Mouse (Mus musculus) hindbrain, postnatal 0 days (tissue): ENCODE data around the gene Pias3. TPM values are rescaled to one million over a fixed set of nuclear protein-coding genes. Genes with fewer than 3 reads are reported as not detected.

Experiments
- ATAC-seq: fragments of 200-750 bp; cut with Nextera tagmentation; 2 replicates; pipeline ENCODE4 v1.8.0; 2017; ENCODE audit warnings: mild to moderate bottlenecking, moderate TSS enrichment, moderate library complexity
- DNase-seq: peaks from one replicate; pipeline ENCODE4 v3.0.0-alpha.2; 2015; ENCODE audit warnings: low spot score
- H3K27ac ChIP-seq: fragments of 300-500 bp; sonication (generic); 2 replicates; pipeline ENCODE4 v1.5.1; 2014; ENCODE audit warnings: mild to moderate bottlenecking
- H3K27me3 ChIP-seq: fragments of 300-500 bp; sonication (generic); 2 replicates; pipeline ENCODE4 v1.6.1; 2014; ENCODE audit warnings: low read length, mixed read lengths; ENCODE audit not compliant: insufficient read depth
- H3K36me3 ChIP-seq: fragments of 300-500 bp; sonication (generic); 2 replicates; pipeline ENCODE4 v1.6.1; 2014; ENCODE audit warnings: low read length, mixed read lengths; ENCODE audit not compliant: insufficient read depth
- H3K4me1 ChIP-seq: fragments of 300-500 bp; sonication (generic); 2 replicates; pipeline ENCODE4 v1.6.1; 2014; ENCODE audit warnings: antibody characterized with exemption, low read length, mixed read lengths; ENCODE audit not compliant: insufficient read depth
- H3K4me2 ChIP-seq: fragments of 300-500 bp; sonication (generic); 2 replicates; pipeline ENCODE4 v1.6.1; 2014; ENCODE audit warnings: low read depth, mild to moderate bottlenecking, low read length, moderate library complexity, mixed read lengths
- H3K4me3 ChIP-seq: fragments of 300-500 bp; sonication (generic); 2 replicates; pipeline ENCODE4 v1.5.1; 2014; ENCODE audit warnings: low read length
- H3K9ac ChIP-seq: fragments of 300-500 bp; sonication (generic); replicated peaks from 2 replicates; pipeline ENCODE4 v1.6.1; 2014; ENCODE audit warnings: mild to moderate bottlenecking, low read length, moderate library complexity, mixed read lengths
- H3K9me3 ChIP-seq: fragments of 300-500 bp; sonication (generic); 2 replicates; pipeline ENCODE4 v1.6.1; 2016; ENCODE audit warnings: low read length, mixed read lengths
- CTCF ChIP-seq: IDR thresholded peaks from 2 replicates; pipeline ENCODE4 v1.5.1; 2016; ENCODE audit warnings: antibody characterized with exemption, control low read depth, low read depth
- WGBS: fragments of 180-500 bp; shearing (Covaris S2); extraction: QIAGEN DNeasy Blood & Tissue Kit; methylation state at CpG from one replicate; pipeline ENCODE4 v1.1.7; 2014; 5-methylcytosine and 5-hydroxymethylcytosine counted together
- polyA plus RNA-seq: library from polyadenylated mRNA; unstranded; fragments of >200 nt; fragmentation: Nextera tagmentation; extraction: Ambion mirVana; gene quantifications from 2 replicates; pipeline ENCODE4 v1.2.1, GENCODE M21; 2015
- total RNA-seq: library from RNA; depleted of rRNA; stranded (reverse); fragments of >200 nt; gene quantifications from 2 replicates; pipeline ENCODE4 v1.2.3, GENCODE M21; 2014

Gene Pias3
- total and polyA plus RNA-seq, 2 experiments from 2014 or later = 41.3 to 46.1 TPM

DNA sequence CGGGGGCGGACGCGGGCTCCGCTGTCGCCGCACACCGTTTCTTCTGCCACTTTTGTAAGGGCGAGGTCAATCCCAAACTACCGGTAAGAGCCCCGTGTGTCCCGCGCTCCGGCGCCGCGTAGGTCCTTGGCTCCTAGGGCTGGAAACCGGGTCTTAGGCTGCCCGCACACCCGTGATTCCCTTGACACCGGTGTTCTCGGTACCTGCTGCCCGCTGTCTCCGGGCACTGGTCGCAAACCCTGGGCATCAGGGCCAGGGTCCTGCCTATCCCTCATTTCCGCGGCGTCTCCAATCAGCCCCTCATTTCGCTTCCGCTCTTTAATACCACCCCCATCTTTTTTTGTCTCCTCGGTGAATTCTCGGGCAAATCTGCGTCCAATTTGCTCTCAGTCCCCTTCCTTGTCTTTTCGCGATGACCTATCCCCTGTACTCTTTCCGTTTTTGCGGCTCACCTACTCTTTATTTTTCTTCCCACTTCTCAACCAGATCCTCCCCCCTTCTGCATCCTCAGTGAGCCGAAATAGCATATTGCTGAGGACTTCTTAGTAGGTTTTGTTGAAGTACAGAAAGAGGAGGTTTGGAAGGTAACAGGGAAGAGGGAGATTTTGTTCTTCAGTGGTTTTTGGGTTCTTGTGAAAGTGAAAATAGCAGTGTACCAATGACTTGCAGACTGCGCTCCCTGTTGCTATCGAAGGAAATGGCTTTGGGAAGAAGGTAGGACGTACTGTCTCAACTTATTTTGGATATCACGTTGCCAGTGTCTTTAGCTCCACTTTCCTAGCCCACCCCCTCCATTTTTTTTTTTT is 31.8 kb downstream of the Pias3 start:
- DNase-seq (peak; percentile 18), ATAC-seq (no peak; the same call in 1 of the 2 replicates)

DNA sequence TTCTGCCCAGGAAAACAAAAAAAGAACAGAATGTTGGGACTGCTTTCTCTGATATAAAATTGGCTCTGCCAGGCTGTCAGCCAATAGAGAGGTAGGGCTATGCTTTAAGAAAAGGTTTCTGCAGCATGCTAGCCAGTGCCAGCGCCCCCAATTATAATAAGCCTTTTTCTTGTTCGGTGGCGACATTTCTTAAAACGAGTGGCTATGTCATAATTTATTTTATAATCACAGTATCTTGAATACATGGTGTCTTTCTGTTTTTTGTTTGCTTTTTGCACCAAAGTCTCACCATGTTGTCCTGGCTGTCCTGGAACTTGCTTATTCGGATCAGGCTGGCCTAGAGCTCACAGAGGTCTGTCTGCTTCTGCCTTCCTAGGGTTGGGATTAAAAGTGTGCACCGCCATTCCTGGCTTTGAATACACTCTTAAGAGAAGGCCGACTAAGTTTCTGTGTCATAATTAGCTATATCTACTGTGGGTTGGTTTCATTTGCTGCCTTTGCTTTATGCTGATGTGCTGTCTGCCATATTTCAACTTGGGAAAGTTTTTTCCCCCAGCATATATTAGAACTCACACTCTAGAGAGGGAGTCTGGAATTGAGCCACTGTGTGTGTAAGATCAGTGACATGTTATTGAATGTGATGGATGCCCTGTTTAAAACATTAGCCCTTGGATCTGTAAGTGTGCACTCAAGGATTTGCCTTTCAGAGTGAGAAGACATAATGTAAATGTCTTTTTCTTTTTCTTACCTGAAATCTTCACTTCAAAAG is 32.6 kb downstream of the Pias3 start:
- peak overlapping the region; percentile 80 for H3K4me3 ChIP-seq
- no peak for ATAC-seq
- DNase-seq = no peak
- no peak for TF ChIP-seq CTCF
- peaks cover 10% of the 10 kb centered on the region; the same call in 1 of the 2 replicates for H3K4me1 ChIP-seq
- no peaks in the 10 kb centered on the region for H3K27me3 ChIP-seq
- no peaks in the 10 kb centered on the region for H3K9me3 ChIP-seq
- H3K27ac ChIP-seq = peak overlapping the region; percentile 89
- peak overlapping the region; percentile 78 for H3K9ac ChIP-seq
- no peaks in the 10 kb centered on the region for H3K36me3 ChIP-seq
- H3K4me2 ChIP-seq = peak overlapping the region; percentile 69
- WGBS = 38% methylated on average over 7 of the region's 7 CpGs

More for the DNA sequence above, 31.8 kb downstream of the Pias3 start:
- Histone ChIP-seq H3K9me3 (no peaks in the 10 kb centered on the region), H3K27me3 (no peaks in the 10 kb centered on the region), H3K4me2 (peak overlapping the region; percentile 69), H3K36me3 (0 out of 2 replicates have a peak, but pooled peaks cover 5% of the 10 kb centered on the region), H3K9ac (peak overlapping the region; percentile 78), H3K27ac (peak overlapping the region; percentile 89), H3K4me3 (peak overlapping the region; percentile 80), H3K4me1 (peaks cover 10% of the 10 kb centered on the region; the same call in 1 of the 2 replicates)
- WGBS = under 1% methylated on average over 42 of the region's 42 CpGs
- TF ChIP-seq CTCF = no peak

- Histone ChIP-seq H3K27me3 (no peaks in the 10 kb centered on the region), H3K9ac (no peak overlapping the region), H3K4me1 (peaks cover 10% of the 10 kb centered on the region; the same call in 1 of the 2 replicates), H3K36me3 (no peaks in the 10 kb centered on the region), H3K4me3 (no peak overlapping the region), H3K9me3 (no peaks in the 10 kb centered on the region), H3K4me2 (peak overlapping the region; percentile 69; the same call in 1 of the 2 replicates), H3K27ac (no peak overlapping the region)
- WGBS = 71% methylated on average over 3 of the region's 3 CpGs
- ATAC-seq (no peak), DNase-seq (no peak)
- no peak for TF ChIP-seq CTCF
Observed at GRCm38 (mm10) chr3:96729403-96729784, 33.2 kb downstream of the Pias3 start.

DNA sequence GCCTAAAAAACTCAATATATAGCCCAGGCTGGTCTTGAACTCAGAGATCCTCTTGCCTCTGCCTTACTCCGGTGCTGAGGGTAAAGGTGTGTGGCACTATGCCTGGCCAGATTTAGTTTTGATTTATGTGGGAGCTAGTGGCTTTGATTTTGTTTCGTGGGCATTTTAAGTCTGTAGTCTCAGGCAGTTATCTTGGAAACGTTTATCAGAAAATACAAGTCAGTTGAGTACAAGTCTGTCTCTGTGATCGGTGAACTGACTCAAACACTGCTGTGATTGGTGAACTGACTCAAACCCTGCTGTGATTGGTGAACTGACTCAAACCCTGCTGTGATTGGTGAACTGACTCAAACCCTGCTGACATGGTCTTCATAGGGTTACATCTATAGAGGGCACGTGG is 34.6 kb downstream of the Pias3 start:
- ATAC-seq (no peak), DNase-seq (no peak)
- Histone ChIP-seq H3K4me1 (peaks cover 10% of the 10 kb centered on the region; the same call in 1 of the 2 replicates), H3K9ac (no peak overlapping the region), H3K27me3 (no peaks in the 10 kb centered on the region), H3K4me2 (no peak overlapping the region), H3K9me3 (no peaks in the 10 kb centered on the region), H3K36me3 (no peaks in the 10 kb centered on the region), H3K4me3 (no peak overlapping the region), H3K27ac (no peak overlapping the region)
- WGBS = 60% methylated on average over 5 of the region's 5 CpGs
- TF ChIP-seq CTCF = no peak

- no peaks in the 10 kb centered on the region for H3K36me3 ChIP-seq
- H3K27me3 ChIP-seq = no peaks in the 10 kb centered on the region
- no peak overlapping the region for H3K27ac ChIP-seq
- DNase-seq (no peak), ATAC-seq (no peak)
- no peak overlapping the region for H3K9ac ChIP-seq
- TF ChIP-seq CTCF = no peak
- no peaks in the 10 kb centered on the region for H3K9me3 ChIP-seq
- WGBS = 97% methylated on average over 1 of the region's 1 CpGs
- no peak overlapping the region for H3K4me2 ChIP-seq
- no peak overlapping the region for H3K4me3 ChIP-seq
- peaks cover 2% of the 10 kb centered on the region; the same call in 1 of the 2 replicates for H3K4me1 ChIP-seq
Observed at GRCm38 (mm10) chr3:96733984-96734383, 37.8 kb downstream of the Pias3 start.

GRCm38 (mm10) chr3:96735200-96735599 is 39.0 kb downstream of the Pias3 start:
- DNase-seq = no peak
- WGBS = 77% methylated on average over 2 of the region's 2 CpGs

More at GRCm38 (mm10) chr3:96735200-96735599, 39.0 kb downstream of the Pias3 start:
- no peak for TF ChIP-seq CTCF
- Histone ChIP-seq H3K36me3 (no peaks in the 10 kb centered on the region), H3K4me3 (no peak overlapping the region), H3K4me2 (no peak overlapping the region), H3K27ac (no peak overlapping the region), H3K9ac (no peak overlapping the region), H3K4me1 (no peaks in the 10 kb centered on the region; the same call in 1 of the 2 replicates), H3K9me3 (no peaks in the 10 kb centered on the region), H3K27me3 (no peaks in the 10 kb centered on the region)
- no peak for ATAC-seq
